Mouse (Mus musculus) forebrain, embryonic 13.5 days (tissue): ENCODE results near the gene Zfp385a. TPM values are rescaled to one million over a fixed set of nuclear protein-coding genes. Genes with fewer than 3 reads are reported as not detected.
A peak's percentile ranks its signal among the peaks of the same experiment; 100 is the strongest.

Experiments
- ATAC-seq: fragments of 200-750 bp; cut with Nextera tagmentation; 2 replicates; pipeline ENCODE4 v1.8.0; 2017
- H3K27ac ChIP-seq: fragments of 300-500 bp; sonication (generic); 2 replicates; pipeline ENCODE4 v1.5.1; 2015; ENCODE audit warnings: inconsistent platforms, mild to moderate bottlenecking, moderate library complexity
- H3K27me3 ChIP-seq: fragments of 300-500 bp; sonication (generic); 2 replicates; pipeline ENCODE4 v1.6.1; 2015; ENCODE audit warnings: mild to moderate bottlenecking, inconsistent platforms
- H3K36me3 ChIP-seq: fragments of 300-500 bp; sonication (generic); 2 replicates; pipeline ENCODE4 v1.6.1; 2015; ENCODE audit warnings: mild to moderate bottlenecking, inconsistent platforms; ENCODE audit not compliant: poor library complexity, severe bottlenecking
- H3K4me1 ChIP-seq: fragments of 300-500 bp; sonication (generic); 2 replicates; pipeline ENCODE4 v1.6.1; 2015; ENCODE audit warnings: inconsistent platforms
- H3K4me2 ChIP-seq: fragments of 300-500 bp; sonication (generic); 2 replicates; pipeline ENCODE4 v1.6.1; 2015; ENCODE audit warnings: inconsistent platforms, mild to moderate bottlenecking, moderate library complexity
- H3K4me3 ChIP-seq: fragments of 300-500 bp; sonication (generic); 2 replicates; pipeline ENCODE4 v1.5.1; 2015; ENCODE audit warnings: mild to moderate bottlenecking, inconsistent platforms
- H3K9ac ChIP-seq: fragments of 300-500 bp; sonication (generic); 2 replicates; pipeline ENCODE4 v1.6.1; 2015; ENCODE audit warnings: mild to moderate bottlenecking, inconsistent platforms
- H3K9me3 ChIP-seq: fragments of 300-500 bp; sonication (generic); replicated peaks from 2 replicates; pipeline ENCODE4 v1.6.1; 2016; ENCODE audit warnings: inconsistent platforms
- WGBS: fragments of 180-500 bp; shearing (Covaris S2); methylation state at CpG from one replicate; pipeline ENCODE4 v1.1.7; 2015; 5-methylcytosine and 5-hydroxymethylcytosine counted together
- polyA plus RNA-seq: library from polyadenylated mRNA; unstranded; fragments of >200 nt; fragmentation: Nextera tagmentation; extraction: Ambion mirVana; gene quantifications from 2 replicates; pipeline ENCODE4 v1.2.1, GENCODE M21; 2015

Gene Zfp385a
- polyA plus RNA-seq, 1 experiment from 2014 or later, result 11.3 TPM

DNA sequence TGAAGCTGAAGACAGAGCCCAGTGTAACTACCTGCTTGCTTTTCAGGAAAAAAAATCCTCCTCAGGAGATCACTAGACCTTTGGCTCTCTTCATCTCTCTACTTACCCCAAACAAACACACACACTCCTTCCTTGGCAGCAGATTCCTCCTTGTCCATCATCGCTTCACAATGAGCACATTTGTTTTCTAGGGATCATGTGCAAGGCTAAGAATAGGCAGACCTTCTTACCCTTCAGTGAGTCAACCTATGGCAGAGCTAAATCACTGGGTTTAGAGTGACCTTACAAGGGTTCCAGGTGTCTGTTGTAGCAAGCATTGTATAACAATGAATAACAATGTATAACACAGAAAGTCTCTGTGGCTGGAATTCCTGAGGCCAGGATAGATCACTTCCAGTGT is 31.8 kb upstream of the Zfp385a start:
- H3K4me3 ChIP-seq, result no peak overlapping the region
- H3K27ac ChIP-seq, result no peak overlapping the region
- no peaks in the 10 kb centered on the region for H3K36me3 ChIP-seq
- H3K9me3 ChIP-seq, result no peaks in the 10 kb centered on the region
- peaks cover 4% of the 10 kb centered on the region for H3K4me1 ChIP-seq
- no peak overlapping the region for H3K9ac ChIP-seq
- 86% methylated on average over 1 of the region's 1 CpGs for WGBS
- no peak for ATAC-seq
- peaks cover 4% of the 10 kb centered on the region; the same call in 1 of the 2 replicates for H3K27me3 ChIP-seq
- no peak overlapping the region for H3K4me2 ChIP-seq

DNA sequence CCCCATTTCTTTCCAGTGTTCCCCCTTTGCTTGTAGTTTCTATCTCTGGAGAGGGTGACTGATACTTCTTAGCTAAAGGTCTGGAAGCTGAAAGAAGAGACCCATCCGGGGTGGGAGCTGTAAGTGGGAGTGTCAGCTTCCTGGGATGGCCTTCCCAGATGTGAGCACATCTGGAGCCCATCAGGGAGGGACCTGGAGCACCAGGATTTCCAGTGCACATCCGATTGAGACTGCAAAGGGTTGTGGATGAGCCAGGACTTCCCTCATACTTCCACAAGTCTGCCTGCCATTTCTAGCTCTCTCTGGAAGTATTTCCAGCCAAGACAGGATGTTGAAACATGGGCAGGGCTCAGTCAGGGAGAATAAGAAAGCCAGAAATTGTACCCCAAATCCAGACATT is 31.3 kb upstream of the Zfp385a start:
- H3K27me3 ChIP-seq, result peaks cover 8% of the 10 kb centered on the region; the same call in 1 of the 2 replicates
- peaks cover 9% of the 10 kb centered on the region for H3K4me1 ChIP-seq
- ATAC-seq, result no peak
- H3K4me2 ChIP-seq, result no peak overlapping the region
- no peaks in the 10 kb centered on the region for H3K9me3 ChIP-seq
- H3K9ac ChIP-seq, result no peak overlapping the region
- no peaks in the 10 kb centered on the region for H3K36me3 ChIP-seq
- H3K4me3 ChIP-seq, result no peak overlapping the region
- H3K27ac ChIP-seq, result no peak overlapping the region
- WGBS, result 57% methylated on average over 2 of the region's 2 CpGs

DNA sequence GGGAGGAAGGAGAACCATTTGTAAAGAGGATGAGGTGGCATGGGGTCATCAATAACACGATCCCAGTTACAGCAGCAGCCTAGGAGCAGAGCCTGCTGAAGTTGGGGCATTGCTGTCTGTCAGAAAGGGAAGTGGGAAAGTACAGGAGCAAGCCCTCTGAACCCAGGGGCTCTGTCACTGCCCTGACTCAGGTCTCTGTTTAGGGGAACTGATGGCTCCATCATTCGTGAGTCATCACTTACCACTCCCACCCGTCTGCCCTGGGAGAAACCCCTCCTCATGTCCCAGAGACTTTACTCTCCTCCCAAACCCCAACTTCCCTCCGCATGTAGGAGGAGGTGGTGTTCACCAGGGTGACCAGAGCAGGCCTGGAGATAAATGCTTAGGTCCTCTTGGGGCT is 30.6 kb upstream of the Zfp385a start:
- peaks cover 17% of the 10 kb centered on the region for H3K4me1 ChIP-seq
- ATAC-seq, result no peak
- H3K4me3 ChIP-seq, result no peak overlapping the region
- H3K36me3 ChIP-seq, result no peaks in the 10 kb centered on the region
- H3K9me3 ChIP-seq, result no peaks in the 10 kb centered on the region
- 67% methylated on average over 4 of the region's 4 CpGs for WGBS
- peaks cover 11% of the 10 kb centered on the region; the same call in 1 of the 2 replicates for H3K27me3 ChIP-seq
- no peak overlapping the region for H3K4me2 ChIP-seq
- no peak overlapping the region for H3K27ac ChIP-seq
- H3K9ac ChIP-seq, result no peak overlapping the region

DNA sequence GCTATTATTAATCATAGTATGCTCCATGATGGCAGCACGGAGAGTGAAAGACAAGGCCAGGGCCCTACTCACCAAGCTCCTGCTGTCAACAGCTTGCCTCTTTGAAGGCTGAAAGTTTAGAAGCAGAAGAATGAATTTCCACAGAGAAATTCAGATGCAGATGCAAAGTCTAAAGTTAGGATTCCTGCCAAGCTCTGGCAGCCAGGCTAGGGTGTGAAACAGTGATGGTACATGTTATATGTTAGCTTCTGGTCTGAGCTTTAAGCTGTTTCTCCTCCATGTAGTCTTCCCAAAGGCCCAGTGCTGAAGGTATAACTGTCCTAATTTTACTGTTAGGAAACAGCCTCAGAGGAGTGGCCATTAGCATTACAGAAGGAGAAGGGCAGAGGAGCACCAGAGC is 29.2 kb upstream of the Zfp385a start:
- H3K4me3 ChIP-seq, result no peak overlapping the region

DNA sequence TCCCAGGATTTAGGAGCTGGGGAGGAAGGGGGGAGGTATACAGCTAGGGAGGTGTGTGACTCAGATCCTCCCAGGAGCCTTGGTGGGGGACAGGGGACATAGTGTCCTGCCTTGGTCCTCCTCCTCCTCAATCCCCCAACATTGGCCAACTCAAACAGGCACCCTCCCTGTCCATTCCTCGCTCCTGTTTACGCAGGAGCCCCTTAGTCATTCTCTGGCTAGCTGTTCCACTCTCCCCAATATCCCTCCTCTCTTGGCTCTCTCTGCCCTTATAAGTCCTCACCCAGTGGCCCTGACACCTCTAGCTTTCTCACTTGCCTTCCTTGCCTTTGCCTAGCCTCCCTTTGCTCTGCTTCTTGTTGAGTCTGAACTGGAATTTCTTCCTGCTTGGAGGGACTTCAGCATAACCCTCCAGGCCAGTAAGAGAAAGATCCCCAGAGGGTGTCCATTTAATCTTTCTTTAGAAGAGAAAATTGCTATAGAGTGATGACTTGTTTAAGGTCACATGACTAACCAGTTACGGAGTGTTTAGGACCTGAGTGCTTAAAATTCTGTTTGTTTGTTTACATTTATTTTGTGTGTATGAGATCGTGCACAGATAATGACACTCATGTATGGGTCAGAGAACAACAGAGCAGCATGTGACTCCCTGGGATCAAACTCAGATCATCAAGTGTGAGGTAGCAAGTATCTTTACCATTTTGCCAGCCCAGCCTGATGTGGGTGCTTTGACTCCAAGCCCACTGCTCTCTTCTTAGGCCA is 28.5 kb upstream of the Zfp385a start:
- H3K9ac ChIP-seq, result no peak overlapping the region
- ATAC-seq, result no peak
- no peak overlapping the region for H3K4me3 ChIP-seq
- peaks cover 11% of the 10 kb centered on the region; the same call in 1 of the 2 replicates for H3K27me3 ChIP-seq
- no peaks in the 10 kb centered on the region for H3K9me3 ChIP-seq
- H3K27ac ChIP-seq, result no peak overlapping the region
- H3K4me1 ChIP-seq, result peaks cover 26% of the 10 kb centered on the region
- no peaks in the 10 kb centered on the region for H3K36me3 ChIP-seq
- 84% methylated on average over 4 of the region's 4 CpGs for WGBS
- no peak overlapping the region for H3K4me2 ChIP-seq

More for the DNA sequence above, 29.2 kb upstream of the Zfp385a start:
- H3K36me3 ChIP-seq, result no peaks in the 10 kb centered on the region
- no peak for ATAC-seq
- no peaks in the 10 kb centered on the region for H3K9me3 ChIP-seq
- H3K4me1 ChIP-seq, result peaks cover 26% of the 10 kb centered on the region
- 76% methylated on average over 1 of the region's 1 CpGs for WGBS
- no peak overlapping the region for H3K9ac ChIP-seq
- no peak overlapping the region for H3K4me2 ChIP-seq
- peaks cover 11% of the 10 kb centered on the region; the same call in 1 of the 2 replicates for H3K27me3 ChIP-seq
- no peak overlapping the region for H3K27ac ChIP-seq

DNA sequence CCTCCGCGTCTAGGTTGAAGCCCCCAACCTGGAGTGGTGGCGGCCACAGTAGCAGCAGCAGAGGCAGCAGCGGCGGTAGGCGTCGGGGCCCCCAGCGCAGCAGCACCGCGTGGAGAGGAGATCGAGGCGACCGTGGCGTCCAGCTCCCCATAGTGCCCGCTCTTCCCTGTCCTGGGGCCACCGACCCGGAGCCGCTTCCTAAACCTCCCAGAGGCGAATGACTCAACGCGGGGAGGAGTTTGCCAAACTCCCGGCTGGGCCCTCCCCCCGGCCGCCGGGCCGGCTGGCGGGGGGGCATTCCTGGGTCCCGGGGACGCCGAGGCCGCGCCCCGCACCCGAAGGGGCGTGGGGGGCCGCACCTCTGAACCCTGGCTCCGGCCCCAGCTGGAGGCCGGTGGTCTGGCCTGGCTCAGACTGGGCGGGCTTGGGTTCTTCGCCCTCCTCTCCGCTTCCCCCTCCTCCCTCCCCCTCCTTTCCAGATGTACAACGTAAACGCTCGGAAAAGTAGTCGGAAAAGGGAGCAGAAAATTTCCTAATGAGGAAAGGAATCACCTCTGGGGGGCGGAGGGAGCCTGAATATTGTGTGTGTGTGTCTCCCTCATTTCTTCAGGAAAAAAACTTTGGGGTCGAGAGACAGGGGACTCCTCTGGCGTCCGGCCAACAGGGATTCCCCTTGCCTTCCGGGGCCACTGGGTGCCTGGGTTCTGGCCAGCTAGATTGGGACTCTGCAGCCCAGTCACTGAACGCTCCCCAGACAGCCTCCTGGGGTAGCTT is 26.7 kb upstream of the Zfp385a start, which contains the start of gene Itga5:
Itga5 (minus strand) TSS at position 388 of the 774 bp plus-strand sequence.
- peak; percentile 68 for ATAC-seq
- under 1% methylated on average over 44 of the region's 51 CpGs for WGBS
- Histone ChIP-seq H3K36me3 (no peaks in the 10 kb centered on the region), H3K9me3 (no peaks in the 10 kb centered on the region), H3K4me2 (peak within 1 kb of the TSS; percentile 91), H3K9ac (peak within 1 kb of the TSS; percentile 76), H3K4me3 (peak within 1 kb of the TSS; percentile 59), H3K27me3 (peaks cover 11% of the 10 kb centered on the region; the same call in 1 of the 2 replicates), H3K4me1 (peaks cover 26% of the 10 kb centered on the region), H3K27ac (no peak within 1 kb of the TSS)

DNA sequence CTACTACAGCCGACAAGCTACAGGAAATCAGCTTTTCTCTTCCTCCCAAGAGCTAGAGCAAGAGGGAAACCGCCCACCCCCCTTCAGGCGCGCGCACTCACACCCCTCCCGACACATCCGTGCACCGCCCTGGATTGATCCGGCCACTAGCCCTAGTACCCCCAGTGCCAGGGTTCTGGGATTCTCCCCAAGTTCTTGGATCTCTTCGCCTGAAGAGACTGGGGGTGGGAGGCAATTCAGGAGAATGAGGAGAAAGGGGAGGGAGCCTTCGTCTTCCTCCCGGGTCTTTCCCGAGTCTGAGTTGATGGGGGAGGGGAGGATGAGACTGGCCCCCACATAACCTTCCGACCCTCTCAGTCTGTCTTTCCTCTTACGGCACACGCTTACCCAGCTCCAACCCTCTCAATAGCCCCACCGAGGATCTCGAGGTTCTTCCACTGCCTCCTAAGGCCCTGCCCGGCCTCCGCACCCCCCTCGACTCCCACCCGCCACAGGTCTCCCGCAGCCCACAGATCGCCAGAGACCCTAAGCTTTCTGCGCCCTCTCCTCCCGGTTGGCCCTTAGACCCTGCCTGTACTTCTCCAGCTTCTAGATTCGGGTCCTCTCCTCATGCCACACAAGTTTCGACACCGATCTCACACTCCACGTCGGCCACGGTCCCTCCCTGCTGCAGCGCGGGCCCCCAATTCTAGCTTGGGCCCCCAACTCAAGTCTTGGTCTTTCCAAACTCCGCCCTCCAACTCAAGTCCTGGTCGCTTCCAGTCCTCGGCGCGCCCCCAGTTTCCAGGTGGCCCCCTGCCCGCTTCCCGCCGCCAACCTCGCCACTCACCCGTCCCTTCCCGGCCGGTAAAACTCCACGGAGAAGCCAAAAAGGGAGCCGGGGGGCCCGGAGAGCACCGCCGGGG is 25.8 kb upstream of the Zfp385a start:
- Histone ChIP-seq H3K9me3 (no peaks in the 10 kb centered on the region), H3K36me3 (no peaks in the 10 kb centered on the region), H3K4me2 (peak overlapping the region; percentile 91), H3K4me3 (peak overlapping the region; percentile 59), H3K27me3 (peaks cover 11% of the 10 kb centered on the region; the same call in 1 of the 2 replicates), H3K27ac (no peak overlapping the region), H3K4me1 (peaks cover 26% of the 10 kb centered on the region), H3K9ac (peak overlapping the region; percentile 76)
- WGBS, result under 1% methylated on average over 51 of the region's 51 CpGs
- peak; percentile 52 for ATAC-seq

DNA sequence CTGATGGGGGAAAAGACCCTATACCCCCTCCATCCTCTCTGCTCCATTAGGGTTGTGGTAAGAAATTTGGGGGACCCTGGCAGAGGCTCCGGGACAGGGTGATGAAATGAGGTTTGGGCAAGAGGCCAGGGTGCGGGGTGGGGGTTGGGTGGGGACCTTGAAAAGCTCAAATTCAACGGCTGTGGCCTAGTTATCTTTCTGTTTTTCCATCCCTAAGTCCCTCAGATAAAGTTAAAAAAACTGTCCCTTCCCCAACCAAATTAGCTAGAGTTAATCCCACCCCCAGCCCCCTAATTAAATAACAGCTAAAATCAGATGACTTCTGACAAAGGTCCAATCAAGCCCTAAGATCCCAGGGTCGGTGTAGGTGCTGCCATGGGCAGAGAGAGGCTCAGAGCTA is 24.9 kb upstream of the Zfp385a start:
- 51% methylated on average over 4 of the region's 4 CpGs for WGBS
- Histone ChIP-seq H3K4me2 (peak overlapping the region; percentile 91), H3K4me3 (no peak overlapping the region), H3K27me3 (peaks cover 11% of the 10 kb centered on the region; the same call in 1 of the 2 replicates), H3K4me1 (peaks cover 26% of the 10 kb centered on the region), H3K9me3 (no peaks in the 10 kb centered on the region), H3K9ac (no peak overlapping the region), H3K27ac (no peak overlapping the region), H3K36me3 (no peaks in the 10 kb centered on the region)
- ATAC-seq, result no peak

DNA sequence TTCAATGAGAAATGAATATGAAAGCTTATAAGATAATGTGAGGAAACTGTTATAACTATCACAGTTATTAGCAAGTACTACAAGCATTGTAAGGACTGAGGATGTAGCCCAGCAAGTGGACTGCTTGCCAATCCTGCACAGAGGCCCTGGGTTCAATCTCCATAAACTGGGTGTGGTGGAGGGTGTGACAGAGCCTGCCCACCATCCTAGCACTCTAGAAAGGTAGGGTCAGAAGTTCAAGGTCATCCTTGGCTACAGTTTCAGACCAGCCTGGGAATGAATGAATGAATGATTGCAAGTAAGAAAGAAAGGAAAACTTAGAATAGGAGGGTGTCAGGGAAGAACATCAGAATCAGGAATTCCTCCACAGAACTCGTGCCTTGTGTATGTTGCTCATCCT is 23.9 kb upstream of the Zfp385a start:
- H3K36me3 ChIP-seq, result no peaks in the 10 kb centered on the region
- no peak overlapping the region for H3K27ac ChIP-seq
- no peaks in the 10 kb centered on the region for H3K9me3 ChIP-seq
- WGBS, result 61% methylated on average over 1 of the region's 1 CpGs
- H3K4me2 ChIP-seq, result no peak overlapping the region
- peaks cover 11% of the 10 kb centered on the region; the same call in 1 of the 2 replicates for H3K27me3 ChIP-seq
- no peak for ATAC-seq
- no peak overlapping the region for H3K4me3 ChIP-seq
- H3K9ac ChIP-seq, result no peak overlapping the region
- peaks cover 26% of the 10 kb centered on the region for H3K4me1 ChIP-seq

DNA sequence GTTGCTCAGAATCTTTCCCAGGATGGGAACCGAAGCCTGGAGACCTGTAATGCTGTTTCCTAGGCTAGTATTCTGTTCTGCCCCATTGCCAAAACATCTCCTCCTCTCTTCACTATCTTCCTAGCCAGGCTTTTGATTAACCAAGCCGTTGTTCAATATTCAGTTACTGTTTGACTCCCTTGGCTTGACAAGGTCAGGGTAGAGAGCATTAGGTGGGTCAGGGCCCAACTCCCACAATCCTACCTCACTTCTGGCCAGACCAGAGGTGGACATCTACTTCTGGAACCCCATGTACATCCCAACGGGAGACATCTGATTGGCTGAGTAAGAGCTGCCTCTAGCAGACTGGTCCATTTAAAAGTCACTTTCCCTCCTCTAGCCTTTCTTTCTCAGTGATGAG is 23.1 kb upstream of the Zfp385a start:
- H3K27me3 ChIP-seq, result peaks cover 11% of the 10 kb centered on the region; the same call in 1 of the 2 replicates
- H3K36me3 ChIP-seq, result no peaks in the 10 kb centered on the region
- H3K4me1 ChIP-seq, result peaks cover 26% of the 10 kb centered on the region
- no peak overlapping the region for H3K4me3 ChIP-seq
- no peak overlapping the region for H3K4me2 ChIP-seq
- no peak overlapping the region for H3K9ac ChIP-seq
- no peaks in the 10 kb centered on the region for H3K9me3 ChIP-seq
- H3K27ac ChIP-seq, result no peak overlapping the region
- WGBS, result 93% methylated on average over 3 of the region's 3 CpGs
- no peak for ATAC-seq

DNA sequence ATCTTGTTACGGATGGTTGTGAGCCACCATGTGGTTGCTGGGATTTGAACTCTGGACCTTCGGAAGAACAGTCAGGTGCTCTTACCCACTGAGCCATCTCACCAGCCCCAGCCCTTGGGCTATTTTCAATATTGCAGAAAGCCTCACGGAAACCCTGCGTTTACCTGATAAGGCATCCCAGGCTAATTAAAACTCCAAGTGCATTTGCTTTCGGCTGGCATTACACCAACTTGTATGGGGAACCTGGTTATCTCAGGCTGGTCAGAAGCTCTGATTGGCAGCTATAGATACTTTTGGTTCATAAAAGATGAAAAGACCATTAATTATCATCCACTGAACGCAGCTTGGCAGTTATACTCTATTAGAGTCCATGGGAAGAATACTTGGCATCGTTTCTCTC is 22.4 kb upstream of the Zfp385a start:
- H3K4me1 ChIP-seq, result peaks cover 26% of the 10 kb centered on the region
- H3K36me3 ChIP-seq, result no peaks in the 10 kb centered on the region
- H3K4me3 ChIP-seq, result no peak overlapping the region
- H3K27ac ChIP-seq, result no peak overlapping the region
- H3K9me3 ChIP-seq, result no peaks in the 10 kb centered on the region
- H3K4me2 ChIP-seq, result no peak overlapping the region
- H3K9ac ChIP-seq, result no peak overlapping the region
- H3K27me3 ChIP-seq, result peaks cover 11% of the 10 kb centered on the region; the same call in 1 of the 2 replicates
- WGBS, result 82% methylated on average over 6 of the region's 7 CpGs
- ATAC-seq, result no peak
